Mouse (Mus musculus) subcutaneous adipose tissue, adult 2 months (tissue): ENCODE results near the gene Tmem185a. TPM values are rescaled to one million over a fixed set of nuclear protein-coding genes. Genes with fewer than 3 reads are reported as not detected.

Source experiments
- polyA plus RNA-seq: library from polyadenylated mRNA; depleted of rRNA; stranded (reverse); fragments of >200 nt; gene quantifications from 2 replicates; pipeline ENCODE4 v1.2.3, GENCODE M21; 2012; ENCODE audit warnings: low replicate concordance; rRNA removed

Tmem185a gene
- 42.9 and 50.5 TPM in 2 replicates for polyA plus RNA-seq

DNA sequence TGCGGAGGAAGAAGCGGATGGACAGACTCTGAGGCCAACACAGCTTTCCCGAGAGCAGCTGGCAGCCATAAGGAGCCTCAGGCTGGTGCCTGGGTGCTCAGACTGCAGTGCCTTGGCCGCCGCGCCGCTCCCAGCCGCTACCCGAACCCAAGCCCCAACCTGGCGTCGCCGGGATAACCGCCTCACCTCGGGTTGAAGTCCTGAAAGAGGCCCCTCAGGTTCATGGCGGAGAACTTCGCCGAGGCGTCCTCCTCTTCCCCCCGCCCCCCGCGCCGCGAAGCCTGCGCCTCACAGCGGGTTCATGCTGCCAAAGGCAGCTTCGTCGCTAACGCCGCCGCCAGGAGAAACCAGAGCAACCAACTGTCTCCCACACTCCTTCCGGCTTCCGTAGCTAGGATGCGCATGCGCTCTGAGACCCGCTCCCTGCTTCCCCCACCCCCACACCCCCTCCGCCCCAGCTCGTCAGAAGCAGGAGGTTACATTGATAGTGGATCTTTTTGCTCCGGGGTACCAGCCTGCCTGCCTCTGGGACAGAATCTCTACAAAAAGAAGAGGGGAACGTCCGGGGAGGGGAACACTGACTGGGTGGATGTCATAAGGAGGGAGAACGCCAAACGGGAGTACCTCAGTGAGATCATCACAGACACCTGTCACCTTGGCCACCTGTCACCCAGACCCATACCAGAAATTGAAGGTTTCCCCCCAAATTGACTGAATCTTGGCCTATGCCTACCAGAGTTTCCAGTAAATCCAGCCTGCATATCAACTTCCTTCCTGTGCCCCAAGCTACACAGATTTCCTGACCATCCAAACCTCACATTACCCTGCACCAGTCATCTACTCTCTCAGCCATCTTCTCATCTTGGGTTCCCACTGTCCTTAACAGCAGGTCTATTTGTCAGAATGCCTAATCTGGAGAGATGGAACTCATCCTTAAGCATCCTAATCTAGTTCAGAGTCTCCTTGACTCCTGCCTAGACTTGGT, at the start of gene Tmem185a:
Gene Tmem185a (minus strand): TSS at position 389 of the 985 bp plus-strand sequence.

Other genes starting within 250 kb of the Tmem185a start
- gene Ids, start 112.1 kb downstream of the Tmem185a start, polyA plus RNA-seq, result 26.5 and 34.6 TPM in 2 replicates
- 11.6 and 12.0 TPM in 2 replicates for gene 1110012L19Rik, start 91.3 kb downstream of the Tmem185a start, polyA plus RNA-seq